Mouse (Mus musculus): ENCODE measurements around the gene Ppil2. TPM values are rescaled to one million over a fixed set of nuclear protein-coding genes. Genes with fewer than 3 reads are reported as not detected.

Ppil2 gene
- 10 to 100 TPM; 42.4 to 43.1 TPM for total RNA-seq (2021)
- long read RNA-seq, experiment 1, transcript Ppil2-201 (21 exons, 2,333 nt) = minor isoform, 33 of 118 reads
- long read RNA-seq, experiment 1, transcript Ppil2-209 (20 exons, 3,088 nt) = major isoform, 48 of 118 reads
- long read RNA-seq, experiment 1, partial matches to known transcripts = 9 of 118 reads
- long read RNA-seq, experiment 1, other reads (novel, unspliced or antisense) = 23 of 118 reads
- long read RNA-seq, experiment 2, transcript Ppil2-201 (21 exons, 2,333 nt) = minor isoform, 30 of 88 reads
- long read RNA-seq, experiment 2, transcript Ppil2-209 (20 exons, 3,088 nt) = major isoform, 34 of 88 reads
- long read RNA-seq, experiment 2, partial matches to known transcripts = 3 of 88 reads
- long read RNA-seq, experiment 2, other reads (novel, unspliced or antisense) = 16 of 88 reads

DNA sequence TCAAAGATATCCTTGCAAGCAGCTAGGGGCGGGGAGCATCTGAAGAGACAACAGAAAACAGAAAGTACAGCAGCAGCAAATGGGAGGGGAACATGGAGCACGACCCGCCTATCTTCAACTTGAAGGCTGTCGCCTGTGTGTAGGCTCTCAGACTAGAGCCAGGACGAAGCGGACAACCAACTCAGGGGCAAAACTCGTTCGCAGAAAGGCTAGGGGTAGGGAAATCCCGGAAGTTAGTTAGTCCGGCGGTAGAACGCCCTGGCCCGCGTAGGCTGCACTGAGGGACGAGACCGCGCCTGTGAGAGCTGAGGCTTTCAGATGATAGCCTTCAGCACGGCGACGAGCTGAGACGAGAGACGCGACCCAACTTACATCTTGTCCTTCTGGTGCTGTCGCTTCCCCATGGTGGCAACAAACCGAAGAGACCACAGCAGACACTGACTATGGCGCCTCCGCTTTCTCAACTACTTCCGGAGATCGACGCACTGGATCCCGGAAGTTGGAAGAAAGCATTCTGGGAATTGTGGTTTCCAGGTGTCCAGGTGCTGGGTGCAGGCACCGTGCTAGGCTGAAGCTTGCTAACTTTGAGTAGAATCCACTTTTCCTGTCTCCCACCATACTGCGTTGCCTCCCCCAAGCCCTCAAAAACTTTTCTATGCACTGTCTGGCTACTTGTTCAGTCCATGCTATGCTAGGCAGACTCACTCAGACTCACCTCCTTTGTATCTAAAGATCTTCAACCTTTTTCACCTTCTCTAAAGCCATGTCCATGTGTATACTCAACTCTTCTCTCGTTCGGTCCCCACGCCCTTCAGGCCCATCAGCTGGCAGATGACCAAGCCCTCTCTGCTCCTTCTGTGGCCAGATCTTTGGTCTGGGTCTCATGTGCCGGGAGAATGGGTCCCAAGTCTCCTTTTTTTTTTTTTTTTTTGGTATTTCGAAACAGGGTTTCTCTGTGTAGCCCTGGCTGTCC, at the start of gene Ppil2:
TSS of gene Ppil2 (minus strand) at position 487 of the 973 bp plus-strand sequence.
- peak; percentile 65 to 72 for DNase-seq
- intact Hi-C loops (cut with DNase I) = no loop called here

DNA sequence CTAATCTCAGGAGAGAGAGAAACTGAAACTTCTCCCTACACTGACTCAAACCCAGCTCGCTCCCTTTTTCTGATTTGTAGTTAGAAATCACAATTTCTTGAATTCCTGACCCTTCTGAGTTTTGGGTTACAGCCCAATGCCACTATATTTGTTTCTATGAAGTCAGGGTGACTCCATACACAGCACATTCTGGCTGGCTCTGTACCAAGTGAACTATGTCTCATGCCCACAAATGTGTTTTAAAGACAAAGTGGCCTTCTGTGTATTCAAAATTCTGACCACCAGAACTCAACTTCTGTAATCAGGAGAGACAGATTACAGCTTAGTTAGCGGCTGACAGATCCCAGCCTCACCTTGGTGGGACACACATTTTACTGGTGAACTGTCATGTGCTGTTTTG, 43.3 kb upstream of the Ppil2 start:
- intact Hi-C loops (cut with DNase I) = no loop called here
- DNase-seq = no peak

DNA sequence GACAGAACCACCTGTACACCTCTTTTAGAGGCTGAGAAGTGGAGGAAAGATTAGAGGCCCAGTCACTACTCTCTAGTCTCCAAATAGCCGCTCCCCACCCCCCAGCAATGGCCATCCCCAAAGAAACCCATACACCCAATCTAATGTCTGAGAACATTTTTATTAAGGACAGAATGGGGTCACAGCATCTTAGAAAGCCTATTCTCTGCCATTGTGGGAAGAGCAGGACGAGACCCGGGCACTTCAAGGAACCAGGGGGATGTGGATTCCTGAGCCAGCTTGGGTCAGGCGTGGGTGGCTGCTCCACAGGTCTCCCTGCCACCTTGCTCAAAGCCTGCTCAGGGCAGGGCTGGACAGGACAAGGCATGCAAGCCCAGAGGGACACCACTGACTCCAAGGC, 40.8 kb upstream of the Ppil2 start:
- intact Hi-C loops (cut with DNase I) = no loop called here
- no peak for DNase-seq

DNA sequence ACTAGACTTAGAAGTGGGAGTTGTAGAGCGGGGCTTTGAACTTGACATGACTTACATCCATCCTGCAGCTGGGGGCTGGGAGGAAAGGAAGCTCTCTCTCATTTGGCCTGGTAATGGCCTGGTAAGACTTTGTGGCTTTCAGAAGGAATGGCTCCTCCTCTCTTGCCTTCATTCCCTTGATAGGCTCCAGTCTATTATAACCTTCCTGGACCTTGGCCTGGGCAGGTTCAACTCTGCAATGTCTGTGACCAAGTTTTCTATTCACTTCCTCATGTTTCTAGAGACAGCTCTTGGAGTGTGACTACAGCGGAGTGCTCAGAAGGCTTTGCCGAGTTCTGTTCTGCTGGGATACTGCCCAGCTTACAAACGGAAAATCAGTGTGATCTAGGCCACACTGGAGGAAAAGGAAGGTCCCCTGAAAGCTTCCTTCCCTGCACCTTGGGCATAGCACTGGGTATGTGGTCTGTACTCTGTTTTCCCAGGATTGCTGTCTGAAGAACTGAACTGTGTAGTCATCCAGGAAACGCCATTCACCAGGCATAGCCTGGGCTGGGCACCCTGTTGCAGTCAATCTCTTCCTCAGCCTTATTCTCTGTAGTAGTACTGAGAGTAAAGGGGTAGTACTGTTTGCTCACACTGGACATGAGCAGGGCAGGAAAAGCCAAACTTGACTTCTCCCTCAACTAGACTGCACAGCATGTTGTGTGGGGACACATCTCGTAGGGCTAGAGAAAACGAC, 39.6 kb upstream of the Ppil2 start:
- intact Hi-C loops (cut with DNase I) = no loop called here
- no peak for DNase-seq

DNA sequence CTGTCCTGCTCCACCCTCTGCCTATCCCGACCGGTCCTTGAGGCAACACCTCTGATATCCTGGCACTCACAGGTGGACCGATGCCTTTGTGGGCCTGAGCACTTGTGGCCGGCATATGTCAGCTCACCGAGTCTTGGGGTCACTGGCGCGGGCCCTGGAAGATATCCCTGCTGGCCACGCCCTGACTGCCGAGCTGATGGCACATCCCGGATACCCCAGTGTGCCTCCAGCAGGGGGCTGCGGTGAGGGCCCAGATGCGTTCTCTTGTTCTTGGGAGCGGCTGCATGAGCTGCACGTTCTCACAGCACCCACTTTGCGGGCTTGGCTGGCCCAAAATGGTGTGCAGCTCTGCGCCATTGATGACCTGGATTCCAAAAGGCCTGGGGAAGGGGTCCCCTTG, 37.0 kb upstream of the Ppil2 start:
- intact Hi-C loops (cut with DNase I) = loop anchor here (5.0 kb wide), 2 partner anchors 44 to 59 kb away; partner anchors contain the start of gene Rimbp3
- DNase-seq = peak in 1 of 2 experiments; percentile 22

DNA sequence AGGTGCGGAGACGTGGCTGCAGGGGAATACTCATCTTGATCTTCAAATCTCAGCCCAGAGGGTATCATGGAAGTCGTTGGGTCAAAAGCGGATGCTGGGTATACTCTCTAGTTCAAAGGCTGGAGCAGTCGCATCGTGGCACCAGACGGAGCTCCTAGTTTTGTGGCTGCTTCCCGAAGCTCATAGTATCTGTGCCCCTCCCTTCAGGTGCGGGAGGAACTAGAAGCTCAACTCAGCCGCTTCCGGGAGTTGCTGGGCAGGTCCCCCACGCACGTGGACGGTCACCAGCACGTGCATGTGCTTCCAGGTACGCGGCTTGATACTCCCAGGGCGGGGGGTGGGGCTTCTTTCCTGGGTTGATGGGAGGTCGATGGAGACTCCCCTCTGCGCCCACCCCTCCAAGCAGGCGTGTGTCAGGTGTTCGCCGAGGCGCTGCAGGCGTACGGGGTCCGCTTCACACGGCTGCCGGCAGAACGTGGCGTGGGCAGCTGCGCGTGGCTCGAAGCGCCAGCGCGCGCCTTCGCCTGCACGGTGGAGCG, 36.4 kb upstream of the Ppil2 start:
- DNase-seq = no peak
- intact Hi-C loops (cut with DNase I) = loop anchor here (5.0 kb wide), 2 partner anchors 45 to 60 kb away; partner anchors contain the start of gene Rimbp3

DNA sequence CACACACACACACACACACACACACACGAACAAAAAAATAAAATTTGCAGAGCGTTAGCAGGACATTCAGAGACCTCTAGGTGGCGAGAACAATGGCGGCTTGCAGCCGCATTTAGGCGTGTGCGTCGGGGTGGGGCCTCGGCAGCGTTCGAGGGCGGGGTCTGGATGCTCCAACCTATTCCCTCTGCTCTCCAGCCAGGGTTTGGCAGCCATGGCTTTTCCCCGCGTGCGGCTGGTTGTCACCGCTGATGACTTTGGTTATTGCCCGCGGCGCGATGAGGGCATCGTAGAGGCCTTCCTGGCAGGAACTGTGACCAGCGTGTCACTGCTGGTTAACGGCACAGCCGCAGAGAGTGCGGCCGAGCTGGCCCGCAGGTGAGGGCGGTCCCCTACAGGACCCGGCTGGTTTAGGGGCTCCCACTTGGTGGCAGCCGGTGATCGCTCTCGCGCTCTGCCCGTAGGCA, 35.7 kb upstream of the Ppil2 start, which contains the start of gene Ccdc116:
TSS of gene Ccdc116 (minus strand) at position 458 of the 464 bp plus-strand sequence.
- intact Hi-C loops (cut with DNase I) = loop anchor here (5.0 kb wide), 2 partner anchors 45 to 60 kb away; partner anchors contain the start of gene Rimbp3

DNA sequence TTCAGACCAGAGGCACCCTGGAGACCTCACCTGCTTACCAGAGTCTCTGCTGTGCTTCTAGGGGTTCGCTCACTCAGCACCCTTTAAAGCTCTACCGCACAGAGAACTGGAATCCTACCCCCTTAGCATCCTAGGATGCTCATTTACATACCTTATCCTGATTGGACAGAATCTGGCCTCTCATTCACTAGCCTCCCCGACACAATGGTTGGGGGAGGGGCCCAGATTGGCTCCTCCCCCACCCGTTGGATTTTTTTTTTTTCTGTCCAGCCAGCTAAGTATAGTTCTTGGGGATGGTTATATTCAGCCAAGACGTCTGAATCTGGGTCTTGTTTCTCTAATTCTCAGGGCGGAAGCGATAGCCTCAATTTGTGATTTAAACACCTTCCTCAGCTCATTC, 33.3 kb upstream of the Ppil2 start, which contains the start of gene Ydjc:
TSS of gene Ydjc (plus strand) at position 283 of the 400 bp plus-strand sequence.
- intact Hi-C loops (cut with DNase I) = loop anchor here (5.0 kb wide), 1 partner anchor 133 kb away; the partner anchor contains the start of gene Tmem191c

More for the DNA sequence above, 35.7 kb upstream of the Ppil2 start, which contains the start of gene Ccdc116:
- DNase-seq = peak; percentile 77 to 81

DNA sequence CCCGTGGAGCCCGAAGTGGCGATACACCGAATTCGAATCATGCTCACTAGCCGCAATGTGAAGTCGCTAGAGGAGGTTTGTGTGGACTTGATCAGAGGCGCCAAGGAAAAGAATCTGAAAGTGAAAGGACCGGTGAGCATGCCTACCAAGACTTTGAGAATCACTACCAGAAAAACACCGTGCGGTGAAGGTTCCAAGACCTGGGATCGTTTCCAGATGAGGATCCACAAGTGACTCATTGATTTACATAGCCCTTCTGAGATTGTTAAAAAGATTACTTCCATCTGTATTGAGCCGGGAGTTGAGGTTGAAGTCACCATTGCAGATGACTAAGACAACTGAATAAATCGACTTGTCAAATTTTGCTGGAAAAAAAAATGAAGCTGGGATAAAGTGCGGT, 26.3 kb upstream of the Ppil2 start:
- DNase-seq = no peak
- intact Hi-C loops (cut with DNase I) = no loop called here

More for the DNA sequence above, 33.3 kb upstream of the Ppil2 start, which contains the start of gene Ydjc:
- no peak for DNase-seq

DNA sequence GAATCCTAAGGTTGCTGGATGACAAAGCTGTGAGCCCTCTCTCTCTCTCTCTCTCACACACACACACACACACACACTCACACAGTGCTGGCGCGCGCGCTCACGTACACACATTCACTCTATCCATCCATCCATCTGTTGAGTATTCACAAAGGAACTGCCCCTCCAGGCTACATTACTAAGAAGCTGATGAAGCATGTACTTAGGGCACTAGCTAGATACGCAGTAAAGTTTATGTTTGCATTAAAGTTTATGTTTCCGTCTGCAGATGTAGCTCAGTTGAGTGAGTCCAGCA, 21.8 kb upstream of the Ppil2 start:
- DNase-seq = no peak
- intact Hi-C loops (cut with DNase I) = no loop called here

DNA sequence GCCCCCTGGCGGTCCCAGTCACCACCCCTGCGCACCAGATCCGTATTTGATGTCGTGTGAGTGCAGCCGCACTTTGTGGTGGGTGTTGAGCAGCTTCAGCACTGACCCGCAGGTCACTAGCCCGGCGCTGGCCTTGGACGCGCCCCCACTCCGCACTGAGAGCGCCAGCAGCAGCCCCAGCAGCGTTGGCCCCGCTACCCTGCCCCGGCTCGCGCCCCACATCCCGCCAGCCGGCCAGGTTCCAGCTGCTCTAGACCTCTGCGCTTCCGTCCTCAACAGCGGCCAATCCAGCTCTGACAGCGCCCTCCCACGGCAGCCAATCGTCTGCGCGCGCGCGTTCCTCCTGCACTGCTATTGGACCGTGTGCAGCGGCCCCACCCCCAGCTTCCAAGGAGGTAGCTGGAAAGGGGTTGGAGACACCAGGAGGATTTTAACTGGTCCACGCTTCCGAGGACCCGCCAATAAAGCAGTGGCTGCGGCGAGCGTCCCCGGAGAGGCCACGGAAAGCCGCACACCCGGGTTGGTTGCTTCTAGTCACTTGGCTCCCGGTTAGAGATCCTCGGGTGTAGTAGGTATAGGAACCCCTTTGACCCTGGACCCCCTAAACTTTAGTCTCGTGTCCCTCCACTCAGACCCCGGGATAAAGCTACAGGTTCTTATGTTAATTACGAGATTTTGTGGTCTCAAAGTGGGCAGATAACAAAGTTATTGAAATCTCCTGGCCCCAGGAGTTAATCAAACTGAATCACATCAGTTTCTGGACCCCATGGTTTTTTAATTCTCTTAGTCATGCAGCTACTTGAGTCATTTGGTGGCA, 21.2 kb upstream of the Ppil2 start, which contains the start of gene Sdf2l1:
TSS of gene Sdf2l1 (minus strand) at position 295 of the 817 bp plus-strand sequence.
- DNase-seq = peak; percentile 96
- intact Hi-C loops (cut with DNase I) = no loop called here

DNA sequence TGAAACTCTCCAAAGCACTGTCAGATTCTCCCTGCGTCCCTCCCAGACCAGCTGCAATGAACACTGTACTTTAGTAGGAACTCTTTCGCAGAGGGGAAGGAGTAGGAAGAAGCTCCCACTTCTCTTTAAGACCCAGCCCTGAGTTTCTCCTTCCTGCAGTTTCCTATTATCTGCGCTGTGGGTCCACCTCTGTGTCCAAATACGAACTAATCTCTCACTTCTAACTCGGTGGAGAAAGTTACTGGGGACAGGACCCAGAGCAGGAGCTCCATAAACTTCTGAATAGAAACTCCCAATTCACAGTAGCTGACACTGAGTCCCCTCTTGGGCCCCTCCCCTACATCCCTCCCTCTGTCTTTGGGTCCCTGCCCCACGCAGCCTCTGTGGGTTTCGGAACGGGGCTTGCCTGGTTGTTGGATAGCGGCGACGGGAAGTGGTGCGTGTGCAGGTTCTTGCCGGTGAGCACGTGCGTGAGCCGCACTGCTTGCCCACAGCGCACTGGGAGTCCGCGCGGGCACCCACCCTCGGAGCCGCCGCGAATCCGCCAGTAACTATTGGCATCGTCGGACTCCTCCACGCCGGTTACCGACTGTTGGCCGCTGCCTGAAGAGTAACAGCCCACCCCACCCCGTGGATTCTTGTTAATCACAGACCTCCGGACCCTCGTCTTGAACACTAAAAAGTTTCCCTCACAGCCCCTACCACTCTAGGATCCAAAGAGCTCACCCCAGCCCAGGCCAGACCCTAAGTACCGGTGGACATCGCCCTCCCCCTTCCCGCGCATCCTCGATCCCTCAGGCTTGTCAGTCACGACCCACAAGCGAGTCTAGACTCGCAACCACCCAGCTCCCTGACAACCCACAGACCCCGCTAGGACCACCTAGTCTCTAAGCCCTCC, 20.4 kb upstream of the Ppil2 start:
- intact Hi-C loops (cut with DNase I) = no loop called here

DNA sequence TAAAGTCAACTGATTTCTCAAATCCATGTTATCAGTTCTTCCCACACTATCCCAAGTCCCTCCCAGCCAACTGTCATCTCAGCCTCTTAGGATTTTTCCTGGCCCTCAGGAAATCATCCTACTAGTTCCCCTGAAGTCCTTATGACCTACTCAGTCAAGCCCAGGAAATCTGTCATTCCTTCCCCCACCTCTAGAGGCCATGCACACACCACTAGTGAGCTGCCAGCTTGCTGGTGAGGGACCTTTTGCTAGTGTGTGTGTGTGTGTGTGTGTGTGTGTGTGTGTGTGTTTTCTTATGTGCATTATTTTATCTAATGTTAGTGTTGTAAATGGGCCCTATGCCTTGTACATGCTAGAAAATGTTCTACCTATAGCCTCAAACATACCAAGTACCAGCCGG, 16.2 kb upstream of the Ppil2 start:
- DNase-seq = peak in 1 of 2 experiments; percentile 62
- intact Hi-C loops (cut with DNase I) = no loop called here

More for the DNA sequence above, 20.4 kb upstream of the Ppil2 start:
- DNase-seq = peak in 1 of 2 experiments; percentile 16

DNA sequence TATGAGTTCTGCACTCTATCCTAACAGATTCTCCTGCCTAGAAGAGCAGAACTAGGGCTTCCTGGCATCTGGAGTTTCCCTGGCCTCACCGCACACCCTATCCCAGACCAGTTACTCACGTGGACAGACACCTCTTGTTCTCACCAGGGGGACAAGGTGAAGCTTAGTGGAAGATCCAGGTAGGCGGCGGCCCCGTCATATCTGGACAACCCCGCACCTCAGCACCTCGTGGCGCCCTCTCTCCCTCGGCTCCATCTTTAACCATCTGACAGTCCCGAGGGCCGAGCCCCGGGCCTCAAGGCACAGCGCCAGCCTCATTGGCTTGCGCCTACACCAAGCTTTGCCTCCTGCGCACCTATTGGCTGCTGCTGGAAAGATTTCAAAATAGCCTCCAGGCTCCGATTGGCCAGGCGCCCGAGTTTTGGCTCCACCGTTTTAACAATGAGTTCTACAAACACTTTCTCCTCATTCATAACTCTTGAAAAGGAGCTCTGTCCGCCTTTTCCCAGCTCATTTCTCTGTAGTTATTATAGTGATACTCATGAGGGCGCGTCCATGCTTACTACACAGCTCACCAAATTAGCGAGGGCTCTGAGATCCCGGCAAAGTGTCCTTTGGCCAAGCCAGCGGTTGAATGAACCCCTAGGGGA, 13.9 kb upstream of the Ppil2 start, which contains the start of gene 2610318N02Rik:
TSS of gene 2610318N02Rik (minus strand) at position 297 of the 650 bp plus-strand sequence.
- intact Hi-C loops (cut with DNase I) = no loop called here
- peak; percentile 54 to 71 for DNase-seq

DNA sequence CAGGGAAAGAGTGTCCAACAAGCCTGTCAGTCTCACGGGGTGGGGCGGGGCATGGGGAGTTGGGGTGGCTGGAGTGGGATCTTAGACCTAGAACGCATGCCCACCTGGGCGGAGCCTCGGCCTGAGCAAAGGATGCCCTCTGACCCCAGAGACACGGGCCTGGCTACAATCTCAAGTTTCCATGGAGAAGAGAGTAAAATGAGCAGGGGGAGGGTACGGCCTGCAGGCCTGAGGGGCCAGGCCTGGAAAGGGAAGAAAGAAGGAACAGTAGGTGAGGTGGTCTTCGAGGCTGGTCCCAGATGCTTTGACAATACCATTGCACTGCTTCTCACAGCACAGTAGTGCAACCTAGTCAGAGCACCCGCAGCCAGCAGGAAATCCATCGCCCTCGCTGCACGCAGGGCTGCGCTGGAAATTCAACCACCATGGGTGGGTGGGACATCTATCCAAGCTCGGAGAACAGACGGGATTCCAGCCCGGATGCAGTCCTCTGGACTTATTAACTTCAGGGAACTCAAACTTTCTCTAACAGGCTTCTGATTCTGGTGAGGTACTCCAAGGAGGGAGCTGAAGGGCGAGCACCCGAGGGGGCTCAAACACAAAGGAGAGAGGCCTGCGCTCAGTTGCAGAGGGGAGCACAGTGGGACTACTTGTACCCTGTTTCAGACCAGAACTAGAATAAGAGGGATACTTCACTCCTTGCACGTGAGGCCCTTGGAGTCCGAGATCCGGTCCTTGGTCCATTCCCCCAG, 13.2 kb upstream of the Ppil2 start:
- intact Hi-C loops (cut with DNase I) = no loop called here
- no peak for DNase-seq

DNA sequence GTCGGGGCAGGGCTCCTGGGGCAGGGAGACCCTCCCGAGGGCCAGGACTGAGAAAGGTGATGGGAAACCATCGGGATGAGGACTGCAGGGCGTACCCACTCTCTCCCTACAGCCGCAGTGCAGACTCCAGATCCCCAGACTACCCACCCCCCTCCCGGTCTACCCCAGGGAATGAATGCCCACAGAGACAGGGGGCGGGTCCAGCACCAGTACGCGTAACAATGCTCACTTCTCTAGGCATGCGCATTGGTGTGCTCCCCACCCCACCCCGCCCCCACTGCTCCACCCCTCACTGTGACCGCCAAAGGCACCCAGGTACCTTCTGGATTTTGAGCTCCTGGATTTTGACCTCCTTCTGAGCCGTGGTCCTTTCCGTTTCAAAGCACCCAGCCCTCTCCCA, 10.5 kb upstream of the Ppil2 start:
- no peak for DNase-seq
- intact Hi-C loops (cut with DNase I) = no loop called here
